Mouse (Mus musculus): ENCODE data around the gene Slc25a13. TPM values are rescaled to one million over a fixed set of nuclear protein-coding genes. Genes with fewer than 3 reads are reported as not detected.
"Not testable (repeated sequence)": the region's sequence is repeated elsewhere in the genome, so short reads cannot be mapped to it uniquely, and the experiment has no call there.

Slc25a13 gene
- polyA plus RNA-seq, 1 experiment from 2014 or later = 17.8 TPM

DNA sequence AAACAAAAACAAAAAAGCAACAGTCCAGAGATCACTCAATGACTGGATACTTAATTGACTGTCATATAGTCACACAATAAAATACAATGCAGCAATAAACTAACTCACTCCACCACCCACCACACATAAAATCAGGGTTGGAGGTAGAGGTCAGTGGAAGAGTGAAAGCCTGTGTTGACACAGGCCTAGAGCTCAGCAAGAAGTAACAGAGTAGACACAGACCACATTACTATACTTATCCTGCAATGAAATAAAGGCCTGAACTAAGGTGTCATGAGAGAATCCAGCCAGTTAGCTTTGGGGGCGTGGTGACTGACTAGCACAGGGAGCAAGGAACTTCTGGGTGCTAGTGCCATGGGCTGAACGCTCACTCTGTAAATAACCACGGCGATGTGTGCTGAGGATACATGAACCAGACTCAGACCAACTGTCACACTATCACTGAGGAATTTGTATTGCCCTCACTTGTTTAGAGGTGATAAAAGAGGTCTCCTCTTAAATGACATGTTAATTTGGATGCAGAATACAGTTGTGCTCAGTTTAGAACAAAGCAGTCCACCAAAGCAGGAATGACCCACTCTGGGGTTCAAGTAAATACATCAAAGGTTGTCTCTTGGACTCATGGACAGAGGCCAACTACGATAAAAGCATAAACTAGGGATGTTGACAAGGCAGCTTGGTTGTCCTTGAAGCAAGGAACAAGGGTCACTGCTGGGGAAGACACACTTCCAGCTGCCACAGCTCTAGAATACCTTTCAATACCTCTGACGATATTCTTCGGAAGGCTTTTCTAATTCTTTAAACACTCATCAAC, 31.8 kb downstream of the Slc25a13 start:
- Histone ChIP-seq H3K4me2 (replicated peaks) (no peak overlapping the region), H3K9me3 (replicated peaks) (no peaks in the 10 kb centered on the region), H3K4me3 (replicated peaks) (no peak overlapping the region), H3K9ac (no peak overlapping the region), H3K27me3 (no peaks in the 10 kb centered on the region), H3K27ac (replicated peaks) (no peak overlapping the region), H3K4me1 (no peaks in the 10 kb centered on the region), H3K36me3 (no peaks in the 10 kb centered on the region)
- no peak for ATAC-seq (ENCODE audit: insufficient number of reproducible peaks, low FRiP score, low TSS enrichment, low read depth)
- 81% methylated on average over 7 of the region's 7 CpGs for WGBS

GRCm38 (mm10) chr6:6183601-6184000, 33.4 kb downstream of the Slc25a13 start:
- ATAC-seq (ENCODE audit: insufficient number of reproducible peaks, low FRiP score, low TSS enrichment, low read depth) = no peak
- H3K27ac ChIP-seq (replicated peaks) = no peak overlapping the region
- no peak overlapping the region for H3K4me2 ChIP-seq (replicated peaks)
- no peak overlapping the region for H3K9ac ChIP-seq
- no peaks in the 10 kb centered on the region for H3K27me3 ChIP-seq
- no peaks in the 10 kb centered on the region for H3K36me3 ChIP-seq
- no peaks in the 10 kb centered on the region for H3K4me1 ChIP-seq
- H3K9me3 ChIP-seq (replicated peaks) = no peaks in the 10 kb centered on the region
- no peak overlapping the region for H3K4me3 ChIP-seq (replicated peaks)
- 79% methylated on average over 8 of the region's 8 CpGs for WGBS

GRCm38 (mm10) chr6:6182191-6182590, 34.8 kb downstream of the Slc25a13 start:
- Histone ChIP-seq H3K4me3 (replicated peaks) (no peak overlapping the region), H3K36me3 (no peaks in the 10 kb centered on the region), H3K27me3 (no peaks in the 10 kb centered on the region), H3K27ac (replicated peaks) (no peak overlapping the region), H3K4me2 (replicated peaks) (no peak overlapping the region), H3K9ac (no peak overlapping the region), H3K9me3 (replicated peaks) (no peaks in the 10 kb centered on the region), H3K4me1 (no peaks in the 10 kb centered on the region)
- WGBS = 92% methylated on average over 7 of the region's 7 CpGs
- ATAC-seq (ENCODE audit: insufficient number of reproducible peaks, low FRiP score, low TSS enrichment, low read depth) = no peak

DNA sequence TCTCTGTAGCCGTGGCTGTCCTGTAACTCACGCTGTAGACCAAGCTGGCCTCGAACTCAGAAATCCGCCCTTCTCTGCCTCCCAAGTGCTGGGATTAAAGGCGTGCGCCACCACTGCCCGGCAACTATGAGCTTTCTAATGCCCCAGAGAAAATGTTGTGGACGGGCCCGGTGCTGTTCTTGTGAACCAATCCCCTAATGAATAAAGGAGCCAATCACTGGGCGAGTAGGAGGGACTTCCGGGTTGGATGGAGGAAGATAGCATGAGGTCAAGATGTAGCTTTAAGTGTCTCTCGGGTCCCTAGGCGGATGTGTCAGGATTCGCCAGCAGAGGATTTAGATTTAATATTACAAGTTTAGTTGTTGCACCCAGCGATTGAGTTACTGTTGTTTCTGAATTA, 38.6 kb downstream of the Slc25a13 start:
- not testable (repeated sequence) for ATAC-seq (ENCODE audit: insufficient number of reproducible peaks, low FRiP score, low TSS enrichment, low read depth); H3K27me3 ChIP-seq; H3K4me2 ChIP-seq (replicated peaks); H3K9ac ChIP-seq; H3K9me3 ChIP-seq (replicated peaks); H3K4me3 ChIP-seq (replicated peaks); H3K4me1 ChIP-seq; H3K27ac ChIP-seq (replicated peaks); H3K36me3 ChIP-seq
- WGBS = 86% methylated on average over 15 of the region's 15 CpGs

GRCm38 (mm10) chr6:6175350-6175971, 41.5 kb downstream of the Slc25a13 start:
- ATAC-seq (ENCODE audit: insufficient number of reproducible peaks, low FRiP score, low TSS enrichment, low read depth) = no peak
- Histone ChIP-seq H3K9ac (no peak overlapping the region), H3K4me1 (no peaks in the 10 kb centered on the region; the same call in 1 of the 2 replicates), H3K4me2 (replicated peaks) (no peak overlapping the region), H3K27me3 (no peaks in the 10 kb centered on the region), H3K27ac (replicated peaks) (no peak overlapping the region), H3K36me3 (no peaks in the 10 kb centered on the region), H3K4me3 (replicated peaks) (no peak overlapping the region), H3K9me3 (replicated peaks) (no peaks in the 10 kb centered on the region)
- 45% methylated on average over 5 of the region's 5 CpGs for WGBS

- no peak for ATAC-seq (ENCODE audit: insufficient number of reproducible peaks, low FRiP score, low TSS enrichment, low read depth)
- no peak overlapping the region for H3K4me2 ChIP-seq (replicated peaks)
- peaks cover 3% of the 10 kb centered on the region for H3K4me1 ChIP-seq
- WGBS = 31% methylated on average over 9 of the region's 9 CpGs
- no peaks in the 10 kb centered on the region for H3K9me3 ChIP-seq (replicated peaks)
- H3K36me3 ChIP-seq = no peaks in the 10 kb centered on the region
- no peak overlapping the region for H3K27ac ChIP-seq (replicated peaks)
- no peak overlapping the region for H3K4me3 ChIP-seq (replicated peaks)
- no peak overlapping the region for H3K9ac ChIP-seq
- H3K27me3 ChIP-seq = no peaks in the 10 kb centered on the region
Observed at GRCm38 (mm10) chr6:6173935-6174561, 42.9 kb downstream of the Slc25a13 start.

GRCm38 (mm10) chr6:6173166-6173934, 43.6 kb downstream of the Slc25a13 start:
- no peak overlapping the region for H3K4me2 ChIP-seq (replicated peaks)
- WGBS = 33% methylated on average over 15 of the region's 15 CpGs
- H3K9me3 ChIP-seq (replicated peaks) = no peaks in the 10 kb centered on the region
- no peak overlapping the region for H3K4me3 ChIP-seq (replicated peaks)
- ATAC-seq (ENCODE audit: insufficient number of reproducible peaks, low FRiP score, low TSS enrichment, low read depth) = no peak
- no peak overlapping the region for H3K27ac ChIP-seq (replicated peaks)
- no peaks in the 10 kb centered on the region for H3K36me3 ChIP-seq
- peaks cover 8% of the 10 kb centered on the region for H3K4me1 ChIP-seq
- H3K9ac ChIP-seq = no peak overlapping the region
- no peaks in the 10 kb centered on the region for H3K27me3 ChIP-seq

GRCm38 (mm10) chr6:6168566-6169134, 48.3 kb downstream of the Slc25a13 start:
- ATAC-seq (ENCODE audit: insufficient number of reproducible peaks, low FRiP score, low TSS enrichment, low read depth) = no peak

DNA sequence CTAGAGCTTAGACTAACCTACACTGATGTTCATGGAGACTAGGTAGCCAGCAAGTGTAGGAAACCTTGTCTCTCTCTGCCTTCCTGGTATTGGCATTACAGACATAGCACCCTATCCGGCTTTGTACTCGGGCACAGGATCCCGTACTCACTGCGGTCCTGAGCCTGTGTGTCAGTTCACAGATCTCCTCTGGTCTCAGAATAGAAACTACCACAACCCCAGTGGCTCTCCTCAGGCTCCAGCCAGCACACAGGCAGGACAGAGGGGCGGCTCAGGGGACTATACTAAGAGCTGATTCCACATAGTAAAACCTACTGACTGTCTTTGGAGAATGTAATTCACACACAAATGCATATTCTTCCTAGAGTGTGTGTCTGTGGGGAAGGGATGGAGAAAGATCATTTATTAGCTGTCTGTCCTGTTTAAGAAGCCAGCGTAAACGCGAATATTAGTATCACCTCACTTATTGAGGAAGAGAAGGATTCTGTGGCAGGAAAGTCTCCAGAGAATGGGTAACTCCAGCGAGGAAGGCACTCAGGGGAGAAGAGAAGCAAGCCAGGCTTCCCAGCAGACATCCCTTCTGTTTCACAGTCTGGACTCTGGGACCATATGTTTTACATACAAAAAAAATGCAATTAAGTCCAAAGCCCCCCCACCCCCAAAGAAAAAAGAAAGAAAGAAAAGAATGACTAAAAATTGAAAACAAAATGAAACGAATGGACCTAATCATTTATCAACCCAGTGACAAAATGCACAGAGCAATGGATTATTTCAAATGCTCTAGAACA, 49.4 kb downstream of the Slc25a13 start:
- Histone ChIP-seq H3K4me1 (peaks cover 8% of the 10 kb centered on the region), H3K9ac (no peak overlapping the region), H3K4me2 (replicated peaks) (no peak overlapping the region), H3K9me3 (replicated peaks) (no peaks in the 10 kb centered on the region), H3K27me3 (no peaks in the 10 kb centered on the region), H3K4me3 (replicated peaks) (no peak overlapping the region), H3K27ac (replicated peaks) (no peak overlapping the region), H3K36me3 (no peaks in the 10 kb centered on the region)
- ATAC-seq (ENCODE audit: insufficient number of reproducible peaks, low FRiP score, low TSS enrichment, low read depth) = no peak
- 85% methylated on average over 10 of the region's 10 CpGs for WGBS

More at GRCm38 (mm10) chr6:6168566-6169134, 48.3 kb downstream of the Slc25a13 start:
- WGBS = 65% methylated on average over 11 of the region's 11 CpGs
- Histone ChIP-seq H3K27me3 (no peaks in the 10 kb centered on the region), H3K9me3 (replicated peaks) (no peaks in the 10 kb centered on the region), H3K9ac (no peak overlapping the region), H3K27ac (replicated peaks) (no peak overlapping the region), H3K36me3 (no peaks in the 10 kb centered on the region), H3K4me2 (replicated peaks) (no peak overlapping the region), H3K4me3 (replicated peaks) (no peak overlapping the region), H3K4me1 (peaks cover 8% of the 10 kb centered on the region)

DNA sequence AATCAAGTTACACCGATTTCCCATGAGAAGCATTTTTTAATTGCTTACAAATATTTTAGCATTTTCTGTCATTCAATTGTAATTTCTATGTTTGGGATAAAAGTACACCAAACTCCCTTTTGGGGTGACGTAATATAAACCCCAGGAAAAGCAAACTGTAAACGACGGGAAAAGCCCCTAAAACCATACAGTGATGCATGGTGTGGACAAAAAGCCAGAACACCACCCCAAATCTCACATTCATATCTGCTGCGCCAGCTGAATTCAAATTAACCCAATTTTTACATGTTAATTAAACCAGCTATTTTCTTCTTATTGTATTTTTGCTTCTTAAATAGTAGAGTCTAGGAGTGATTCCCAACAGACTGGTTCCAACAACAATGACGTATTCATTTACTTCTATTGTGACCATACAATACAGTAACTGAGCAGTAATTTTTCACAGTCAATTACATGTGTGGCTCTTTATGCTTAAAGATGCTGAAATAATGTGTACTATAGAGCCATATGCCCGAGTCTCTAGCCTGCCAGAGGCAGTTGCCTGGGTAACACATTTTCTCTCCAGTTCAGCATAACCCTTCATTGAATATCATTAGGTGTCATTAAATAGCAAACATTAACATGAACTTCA, 53.9 kb downstream of the Slc25a13 start:
- Histone ChIP-seq H3K4me2 (replicated peaks) (no peak overlapping the region), H3K9me3 (replicated peaks) (no peaks in the 10 kb centered on the region), H3K4me3 (replicated peaks) (no peak overlapping the region), H3K27me3 (peaks cover 4% of the 10 kb centered on the region; the same call in 1 of the 2 replicates), H3K4me1 (peaks cover 9% of the 10 kb centered on the region), H3K36me3 (no peaks in the 10 kb centered on the region), H3K27ac (replicated peaks) (no peak overlapping the region), H3K9ac (no peak overlapping the region)
- WGBS = 76% methylated on average over 7 of the region's 7 CpGs
- peak; percentile 70; the same call in 1 of the 2 replicates for ATAC-seq (ENCODE audit: insufficient number of reproducible peaks, low FRiP score, low TSS enrichment, low read depth)
